Mouse (Mus musculus) MN1 (cell line): ENCODE measurements around the gene Ip6k3.
A peak's percentile ranks its signal among the peaks of the same experiment; 100 is the strongest.

ENCODE experiments used
- DNase-seq: peaks from one replicate; pipeline ENCODE4 v3.0.0-alpha.2; 2016; ENCODE audit warnings: low spot score

The Ip6k3 gene

GRCm38 (mm10) chr17:27123103-27123502 lies 44.5 kb downstream of the Ip6k3 start:
- no peak for DNase-seq

GRCm38 (mm10) chr17:27122701-27123100 lies 44.9 kb downstream of the Ip6k3 start:
- DNase-seq: peak; percentile 76

GRCm38 (mm10) chr17:27121781-27122180 lies 45.8 kb downstream of the Ip6k3 start:
- DNase-seq: no peak

GRCm38 (mm10) chr17:27121266-27121665 lies 46.3 kb downstream of the Ip6k3 start:
- DNase-seq: no peak

- no peak for DNase-seq
Measured at GRCm38 (mm10) chr17:27120561-27121024, 47.0 kb downstream of the Ip6k3 start.

- no peak for DNase-seq
Measured at GRCm38 (mm10) chr17:27119954-27120353, 47.6 kb downstream of the Ip6k3 start.

GRCm38 (mm10) chr17:27119540-27119895 lies 48.1 kb downstream of the Ip6k3 start:
- no peak for DNase-seq

GRCm38 (mm10) chr17:27118676-27119539 lies 48.7 kb downstream of the Ip6k3 start:
- peak; percentile 39 for DNase-seq

GRCm38 (mm10) chr17:27110072-27110471 lies 57.5 kb downstream of the Ip6k3 start:
- DNase-seq: no peak

- DNase-seq: no peak
Measured at GRCm38 (mm10) chr17:27107936-27108335, 59.7 kb downstream of the Ip6k3 start.

GRCm38 (mm10) chr17:27106745-27107144 lies 60.9 kb downstream of the Ip6k3 start:
- DNase-seq: no peak

GRCm38 (mm10) chr17:27105698-27106470 lies 61.7 kb downstream of the Ip6k3 start:
- no peak for DNase-seq

- DNase-seq: peak; percentile 41
Measured at GRCm38 (mm10) chr17:27101675-27102074, 65.9 kb downstream of the Ip6k3 start.

- DNase-seq: peak; percentile 51
Measured at GRCm38 (mm10) chr17:27095690-27096089, 71.9 kb downstream of the Ip6k3 start.
